Mouse (Mus musculus) spleen, adult 2 months (tissue): ENCODE results near the gene Bcl2l12.

Experiments
- CTCF ChIP-seq: fragments of 200-500 bp; IDR thresholded peaks from 2 replicates; pipeline ENCODE4 v1.5.1; 2011; ENCODE audit warnings: mild to moderate bottlenecking, inconsistent platforms; ENCODE audit not compliant: insufficient read depth, insufficient read length, insufficient replicate concordance; ENCODE audit errors: extremely low read depth
- POLR2A ChIP-seq: fragments of 200-500 bp; IDR thresholded peaks from 2 replicates; pipeline ENCODE4 v1.6.1; 2011; ENCODE audit warnings: low read depth, low read length, inconsistent platforms

DNA sequence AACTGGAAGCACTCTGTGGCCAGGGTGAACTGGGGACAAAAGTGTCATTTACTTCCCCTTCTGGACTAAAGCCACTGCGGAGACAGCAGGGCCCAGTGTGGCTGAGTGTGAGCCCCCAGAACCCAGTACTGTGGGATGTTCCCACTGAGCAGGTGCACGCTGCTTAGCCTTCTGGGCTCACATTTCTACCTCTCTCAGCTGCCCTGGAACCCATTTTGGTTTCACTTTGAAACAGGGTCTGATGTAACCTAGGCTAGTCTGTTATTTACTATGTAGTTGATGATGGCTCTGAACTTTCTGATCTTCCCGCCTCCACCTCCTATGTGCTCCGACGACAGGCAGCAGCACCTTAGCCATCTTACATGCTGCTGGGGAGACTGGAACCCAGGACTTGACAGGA lies 35.7 kb downstream of the Bcl2l12 start:
- TF ChIP-seq CTCF, result no peak
- TF ChIP-seq POLR2A, result no peak
